Mouse (Mus musculus) ES-CJ7 (cell line): ENCODE results near the gene Mrpl28.
"Not testable (repeated sequence)": the region's sequence is repeated elsewhere in the genome, so short reads cannot be mapped to it uniquely, and the experiment has no call there.

Experiments used
- DNase-seq: peaks from one replicate; pipeline ENCODE4 v3.0.0; 2011; ENCODE audit warnings: low read depth, low spot score

The Mrpl28 gene

GRCm38 (mm10) chr17:26175248-26175647, 51.9 kb downstream of the Mrpl28 start:
- not testable (repeated sequence) for DNase-seq
